Comparison of ENCODE assay signal across 9 mouse cellular contexts in genomic region chr1:44745711-44746110, GRCm38 (mm10).
A peak's percentile ranks its signal among the peaks of the same experiment; 100 is the strongest.
DNase-seq lines count a peak whose midpoint lies in the region; ATAC-seq lines count a peak whose summit lies in the region.
"Had no signal": no experiment of that assay in that cellular context is flagged by ENCODE, and none has a peak within 500 bp of the region (broad histone marks: within the 10 kb centered on the region; RNA-seq: fewer than 3 reads in every experiment).

No protein-coding gene starts in this region.

- H3K27ac ChIP-seq in forebrain, embryonic 15.5 days (replicated peaks): no peak overlapping the region
- no peak overlapping the region for H3K27ac ChIP-seq in forebrain, embryonic 10.5 days

- H3K4me2 ChIP-seq in forebrain, embryonic 15.5 days (replicated peaks): no peak overlapping the region

- ATAC-seq in forebrain, embryonic 15.5 days (replicated peaks): peak; percentile 53; the same call in 1 of the 2 replicates

- no peaks in the 10 kb centered on the region for H3K4me1 ChIP-seq in forebrain, embryonic 15.5 days
- H3K4me1 ChIP-seq in forebrain, embryonic 10.5 days: no peaks in the 10 kb centered on the region

- 9% methylated on average over 2 of the region's 2 CpGs for WGBS in forebrain, embryonic 15.5 days
- WGBS in forebrain, embryonic 10.5 days: 19% methylated on average over 2 of the region's 2 CpGs

- no peaks in the 10 kb centered on the region for H3K9me3 ChIP-seq in forebrain, embryonic 15.5 days
- H3K9me3 ChIP-seq in forebrain, embryonic 10.5 days: no peaks in the 10 kb centered on the region

- no peak overlapping the region for H3K4me3 ChIP-seq in forebrain, embryonic 15.5 days
- H3K4me3 ChIP-seq in forebrain, embryonic 10.5 days: no peak overlapping the region
- H3K4me3 ChIP-seq: myocyte had no signal

- no peaks in the 10 kb centered on the region for H3K27me3 ChIP-seq in forebrain, embryonic 15.5 days
- no peaks in the 10 kb centered on the region for H3K27me3 ChIP-seq in forebrain, embryonic 10.5 days (ENCODE audit: poor library complexity, severe bottlenecking)

- no peak for DNase-seq in forebrain, embryonic 10.5 days (ENCODE audit: extremely low spot score, low spot score)
- DNase-seq in testis, postnatal 10 days (ENCODE audit: low spot score): peak; percentile 67
- DNase-seq in testis, postnatal 14 days (ENCODE audit: low spot score): no peak
- DNase-seq in embryo, embryonic 11.5 days (ENCODE audit: low read depth, low spot score): peak; percentile 39
- peak; percentile 59 for DNase-seq in layer of hippocampus, adult 11-12 months (ENCODE audit: low spot score)
- DNase-seq in lung, postnatal 25 days (ENCODE audit: low spot score): peak; percentile 41
- DNase-seq in spleen, adult 18-20 months: no peak

- no peaks in the 10 kb centered on the region for H3K36me3 ChIP-seq in forebrain, embryonic 15.5 days
- no peaks in the 10 kb centered on the region for H3K36me3 ChIP-seq in forebrain, embryonic 10.5 days (replicated peaks)

- H3K9ac ChIP-seq in forebrain, embryonic 15.5 days (replicated peaks): no peak overlapping the region

Comparison
In these comparisons a context has a peak if more than half of its experiments do, and no peak if none do; other contexts are left out.
1. DNase-seq: peak in testis, postnatal 10 days (single experiment), embryo, embryonic 11.5 days (single experiment), layer of hippocampus, adult 11-12 months (single experiment) and lung, postnatal 25 days (single experiment); none in forebrain, embryonic 10.5 days (single experiment), testis, postnatal 14 days (single experiment) and spleen, adult 18-20 months (0 of 2).